ENCODE assay signal across 9 mouse cellular contexts in genomic region chr3:96489636-96490035, GRCm38 (mm10). TPM values are rescaled to one million over a fixed set of nuclear protein-coding genes. Genes with fewer than 3 reads are reported as not detected.
DNase-seq lines count a peak whose midpoint lies in the region; ATAC-seq and TF ChIP-seq lines count a peak whose summit lies in the region.
"Not testable (repeated sequence)": the region's sequence is repeated elsewhere in the genome, so short reads cannot be mapped to it uniquely, and the experiment has no call there.
"Had no signal": no experiment of that assay in that cellular context is flagged by ENCODE, and none has a peak within 500 bp of the region (broad histone marks: within the 10 kb centered on the region; RNA-seq: fewer than 3 reads in every experiment).

No protein-coding gene starts in this region.

- TF ChIP-seq EP300 in ES-Bruce4 (IDR thresholded peaks at IDR 0.05; ENCODE audit: insufficient read depth, low read depth, low read length): not testable (repeated sequence)

- H3K27ac ChIP-seq in ES-Bruce4 (ENCODE audit: insufficient read depth, low read length): peak overlapping the region; percentile 83
- peak overlapping the region; percentile 78; the same call in 1 of the 2 replicates for H3K27ac ChIP-seq in embryonic facial prominence, embryonic 13.5 days
- peak overlapping the region; percentile 86 for H3K27ac ChIP-seq in hindbrain, embryonic 12.5 days
- H3K27ac ChIP-seq in kidney, postnatal 0 days: peak overlapping the region; percentile 78
- peak overlapping the region; percentile 91 for H3K27ac ChIP-seq in liver, embryonic 13.5 days
- peak overlapping the region; percentile 90 for H3K27ac ChIP-seq in midbrain, embryonic 13.5 days
- H3K27ac ChIP-seq in spleen, adult 2 months (ENCODE audit: insufficient read depth, low read length): peak overlapping the region; percentile 68

- not testable (repeated sequence) for H3K36me3 ChIP-seq in ES-Bruce4 (ENCODE audit: control insufficient read depth, insufficient read depth, low read length, poor library complexity, severe bottlenecking); embryonic facial prominence, embryonic 13.5 days; hindbrain, embryonic 12.5 days; kidney, postnatal 0 days (ENCODE audit: insufficient read depth, low read length); liver, embryonic 13.5 days; midbrain, embryonic 13.5 days; spleen, adult 2 months (ENCODE audit: control insufficient read depth, insufficient read depth, low read length)

- H3K9ac ChIP-seq in ES-Bruce4 (ENCODE audit: low read depth, poor library complexity, severe bottlenecking); embryonic facial prominence, embryonic 13.5 days; hindbrain, embryonic 12.5 days; kidney, postnatal 0 days (ENCODE audit: low read depth, low read length); liver, embryonic 13.5 days; midbrain, embryonic 13.5 days (replicated peaks): not testable (repeated sequence)

- H3K27me3 ChIP-seq in ES-Bruce4 (ENCODE audit: control insufficient read depth, insufficient read depth, low read length, poor library complexity, severe bottlenecking); embryonic facial prominence, embryonic 13.5 days; hindbrain, embryonic 12.5 days; kidney, postnatal 0 days (ENCODE audit: insufficient read depth, low read length); liver, embryonic 13.5 days; midbrain, embryonic 13.5 days; spleen, adult 2 months (ENCODE audit: control insufficient read depth, insufficient read depth, low read length): not testable (repeated sequence)

- not testable (repeated sequence) for TF ChIP-seq POLR2A in ES-Bruce4 (IDR thresholded peaks at IDR 0.05; ENCODE audit: insufficient read depth, low read length); spleen, adult 2 months (IDR thresholded peaks at IDR 0.05; ENCODE audit: low read depth, low read length)

- H3K4me2 ChIP-seq in embryonic facial prominence, embryonic 13.5 days: 0 out of 2 replicates have a peak overlapping the region, but pooled peaks have one; percentile 24
- not testable (repeated sequence) for H3K4me2 ChIP-seq in hindbrain, embryonic 12.5 days (replicated peaks); kidney, postnatal 0 days (ENCODE audit: low read length); midbrain, embryonic 13.5 days (replicated peaks)
- peak overlapping the region; percentile 42 for H3K4me2 ChIP-seq in liver, embryonic 13.5 days

- not testable (repeated sequence) for H3K4me3 ChIP-seq in ES-Bruce4 (ENCODE audit: low read depth, low read length); embryonic facial prominence, embryonic 13.5 days; hindbrain, embryonic 12.5 days; kidney, postnatal 0 days (replicated peaks; ENCODE audit: low read depth, low read length); liver, embryonic 13.5 days (replicated peaks); midbrain, embryonic 13.5 days (replicated peaks); spleen, adult 2 months (ENCODE audit: extremely low read depth, insufficient read depth, insufficient read length)

- 53% methylated on average over 7 of the region's 8 CpGs for WGBS in embryonic facial prominence, embryonic 13.5 days
- WGBS in hindbrain, embryonic 12.5 days: 53% methylated on average over 7 of the region's 8 CpGs
- WGBS in kidney, postnatal 0 days: 80% methylated on average over 5 of the region's 8 CpGs
- WGBS in liver, embryonic 13.5 days (ENCODE audit: insufficient replicate concordance): 17% methylated on average over 6 of the region's 8 CpGs
- 36% methylated on average over 7 of the region's 8 CpGs for WGBS in midbrain, embryonic 13.5 days
- 65% methylated on average over 7 of the region's 8 CpGs for WGBS in spleen, adult 2 months

- H3K9me3 ChIP-seq in ES-Bruce4 (replicated peaks; ENCODE audit: control insufficient read depth, insufficient read depth, low read length, poor library complexity, severe bottlenecking); embryonic facial prominence, embryonic 13.5 days; hindbrain, embryonic 12.5 days (replicated peaks); kidney, postnatal 0 days (replicated peaks; ENCODE audit: low read length); liver, embryonic 13.5 days (replicated peaks); midbrain, embryonic 13.5 days: not testable (repeated sequence)

- ATAC-seq in embryonic facial prominence, embryonic 13.5 days (ENCODE audit: insufficient number of reproducible peaks, insufficient read depth, low FRiP score, low TSS enrichment, low read depth); hindbrain, embryonic 12.5 days (ENCODE audit: low FRiP score); kidney, postnatal 0 days (replicated peaks; ENCODE audit: low FRiP score, low read depth); liver, embryonic 13.5 days (ENCODE audit: low read depth); midbrain, embryonic 13.5 days: not testable (repeated sequence)

- not testable (repeated sequence) for TF ChIP-seq CTCF in ES-Bruce4 (IDR thresholded peaks at IDR 0.05; ENCODE audit: low read depth, low read length); kidney, postnatal 0 days (IDR thresholded peaks at IDR 0.05; ENCODE audit: low read depth); spleen, adult 2 months (IDR thresholded peaks at IDR 0.05; ENCODE audit: extremely low read depth, insufficient read depth, insufficient read length, insufficient replicate concordance)

- not testable (repeated sequence) for H3K4me1 ChIP-seq in ES-Bruce4 (ENCODE audit: control insufficient read depth, insufficient read depth, low read length); embryonic facial prominence, embryonic 13.5 days; hindbrain, embryonic 12.5 days; kidney, postnatal 0 days (replicated peaks; ENCODE audit: insufficient read depth, low read length); midbrain, embryonic 13.5 days (replicated peaks); spleen, adult 2 months (ENCODE audit: control insufficient read depth, insufficient read depth, insufficient read length)
- peaks cover 23% of the 10 kb centered on the region for H3K4me1 ChIP-seq in liver, embryonic 13.5 days (replicated peaks)

- DNase-seq in heart, adult 11 months: peak; percentile 76
- DNase-seq in kidney, postnatal 0 days (ENCODE audit: low spot score); liver, embryonic 13.5 days; spleen, adult 2 months (ENCODE audit: low read depth in 1 of 2, low spot score in 2 of 2): not testable (repeated sequence)

RNA-seq across cellular contexts. Expression of gene Hfe2, which starts 35.3 kb away (rescaled TPM):
- polyA plus RNA-seq in ES-Bruce4 (2011; ENCODE audit: insufficient read depth, insufficient read length, low read depth, missing spikeins): 0.88 and 1.2 TPM in 2 replicates
- 1.5 and 1.9 TPM in 2 replicates for polyA plus RNA-seq in embryonic facial prominence, embryonic 13.5 days (2015; fragmentation: Nextera tagmentation; extraction: Ambion mirVana)
- polyA plus RNA-seq in hindbrain, embryonic 12.5 days (2016; fragmentation: Nextera tagmentation; extraction: Ambion mirVana): 0.70 and 2.5 TPM in 2 replicates
- 0.07 and 0.10 TPM in 2 replicates for polyA plus RNA-seq in kidney, postnatal 0 days (2015; fragmentation: Nextera tagmentation; extraction: Ambion mirVana)
- 1.3 and 1.7 TPM in 2 replicates for polyA plus RNA-seq in liver, embryonic 13.5 days (2015; fragmentation: Nextera tagmentation; extraction: Ambion mirVana)
- 0.62 and 0.76 TPM in 2 replicates for polyA plus RNA-seq in midbrain, embryonic 13.5 days (2015; fragmentation: Nextera tagmentation; extraction: Ambion mirVana)
- 0.18 and 0.32 TPM in 2 replicates for polyA plus RNA-seq in spleen, adult 2 months (2012; rRNA removed)

RNA-seq across cellular contexts. Expression of gene BC107364, which starts 37.5 kb away (rescaled TPM):
- 4.6 TPM in 2 replicates for polyA plus RNA-seq in ES-Bruce4 (2011; ENCODE audit: insufficient read depth, insufficient read length, low read depth, missing spikeins)
- 0.20 TPM in 1 of 2 replicates, not detected in the other for polyA plus RNA-seq in embryonic facial prominence, embryonic 13.5 days (2015; fragmentation: Nextera tagmentation; extraction: Ambion mirVana)
- polyA plus RNA-seq in hindbrain, embryonic 12.5 days (2016; fragmentation: Nextera tagmentation; extraction: Ambion mirVana): not detected in 2 replicates
- 0.40 and 0.51 TPM in 2 replicates for polyA plus RNA-seq in kidney, postnatal 0 days (2015; fragmentation: Nextera tagmentation; extraction: Ambion mirVana)
- not detected in 2 replicates for polyA plus RNA-seq in liver, embryonic 13.5 days (2015; fragmentation: Nextera tagmentation; extraction: Ambion mirVana)
- polyA plus RNA-seq in midbrain, embryonic 13.5 days (2015; fragmentation: Nextera tagmentation; extraction: Ambion mirVana): not detected in 2 replicates
- polyA plus RNA-seq in spleen, adult 2 months (2012; rRNA removed): not detected in 2 replicates
- polyA plus RNA-seq: intestine, embryonic 14.5 days had no signal
